Mouse (Mus musculus) thymus, adult 2 months (tissue): Measurements from ENCODE around the gene Aars. TPM values are rescaled to one million over a fixed set of nuclear protein-coding genes. Genes with fewer than 3 reads are reported as not detected.

Experiments
- DNase-seq: peaks from one replicate; pipeline ENCODE4 v3.0.0; 2021
- H3K27ac ChIP-seq: fragments of 200-500 bp; 2 replicates; pipeline ENCODE4 v1.5.1; 2012; ENCODE audit warnings: low read length, control low read depth; ENCODE audit not compliant: control insufficient read depth, insufficient read depth
- H3K27me3 ChIP-seq: fragments of 200-500 bp; 2 replicates; pipeline ENCODE4 v1.6.1; 2012; ENCODE audit warnings: mild to moderate bottlenecking, low read length, moderate library complexity, mixed read lengths; ENCODE audit not compliant: control insufficient read depth, insufficient read depth
- H3K36me3 ChIP-seq: fragments of 200-500 bp; 2 replicates; pipeline ENCODE4 v1.6.1; 2012; ENCODE audit warnings: mild to moderate bottlenecking, low read length, moderate library complexity; ENCODE audit not compliant: control insufficient read depth, insufficient read depth
- H3K4me1 ChIP-seq: fragments of 200-500 bp; replicated peaks from 2 replicates; pipeline ENCODE4 v1.6.1; 2012; ENCODE audit warnings: low read length; ENCODE audit not compliant: control insufficient read depth, insufficient read depth
- H3K4me3 ChIP-seq: fragments of 200-500 bp; 2 replicates; pipeline ENCODE4 v1.5.1; 2012; ENCODE audit warnings: mild to moderate bottlenecking, low read length, control low read depth, moderate library complexity; ENCODE audit not compliant: control insufficient read depth, insufficient read depth
- CTCF ChIP-seq: fragments of 200-500 bp; IDR thresholded peaks from 2 replicates; pipeline ENCODE4 v1.5.1; 2012; ENCODE audit warnings: mild to moderate bottlenecking, control low read depth, low read length, moderate library complexity, borderline replicate concordance; ENCODE audit not compliant: control insufficient read depth, poor library complexity, insufficient read depth; ENCODE audit errors: extremely low read depth
- POLR2A ChIP-seq: fragments of 200-500 bp; IDR thresholded peaks from 2 replicates; pipeline ENCODE4 v1.6.1; 2012; ENCODE audit warnings: mild to moderate bottlenecking, low read length, control low read depth, moderate library complexity; ENCODE audit not compliant: control insufficient read depth, poor library complexity, insufficient read depth; ENCODE audit errors: extremely low read depth
- WGBS: fragments of 180-500 bp; shearing (Covaris S2); methylation state at CpG from one replicate; pipeline ENCODE4 v1.1.7; 2018; 5-methylcytosine and 5-hydroxymethylcytosine counted together
- polyA plus RNA-seq: library from polyadenylated mRNA; depleted of rRNA; stranded (reverse); fragments of >200 nt; gene quantifications from 2 replicates; pipeline ENCODE4 v1.2.3, GENCODE M21; 2012

Gene Aars
- polyA plus RNA-seq, 1 experiment: 27.4 TPM

GRCm38 (mm10) chr8:111027391-111027937 lies 5.5 kb upstream of the Aars start:
- Histone ChIP-seq H3K27me3 (no peaks in the 10 kb centered on the region), H3K4me3 (peak overlapping the region; percentile 66), H3K27ac (0 out of 2 replicates have a peak overlapping the region, but pooled peaks have one; percentile 7), H3K36me3 (no peaks in the 10 kb centered on the region), H3K4me1 (peaks cover 6% of the 10 kb centered on the region; the same call in 1 of the 2 replicates)
- DNase-seq: peak; percentile 77
- under 1% methylated on average over 31 of the region's 31 CpGs for WGBS
- peak; percentile 60; the same call in 1 of the 2 replicates for TF ChIP-seq POLR2A
- TF ChIP-seq CTCF: peak; percentile 25; the same call in 1 of the 2 replicates

DNA sequence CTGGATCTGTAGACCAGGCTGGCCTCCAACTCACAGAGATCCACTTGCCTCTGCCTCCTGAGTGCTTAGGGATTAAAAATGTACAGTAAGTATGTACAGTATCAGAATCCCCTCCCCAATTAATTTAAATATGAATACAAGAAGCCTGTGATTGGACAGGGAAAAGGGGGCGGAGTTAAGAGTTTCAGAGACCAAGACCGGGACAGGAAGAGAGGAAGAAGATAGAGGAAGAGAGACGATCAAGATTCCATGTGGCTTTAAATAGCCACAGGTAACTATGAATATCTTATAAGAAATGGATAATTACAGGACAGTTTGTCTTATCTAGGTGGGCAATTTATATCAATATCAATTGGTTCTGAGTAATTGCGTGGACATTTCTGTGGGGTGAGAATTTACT lies 3.4 kb upstream of the Aars start:
- no peak overlapping the region for H3K27ac ChIP-seq
- H3K36me3 ChIP-seq: no peaks in the 10 kb centered on the region
- peaks cover 12% of the 10 kb centered on the region for H3K4me1 ChIP-seq
- TF ChIP-seq POLR2A: no peak
- TF ChIP-seq CTCF: no peak
- no peaks in the 10 kb centered on the region for H3K27me3 ChIP-seq
- no peak overlapping the region for H3K4me3 ChIP-seq
- 26% methylated on average over 4 of the region's 4 CpGs for WGBS
- no peak for DNase-seq

DNA sequence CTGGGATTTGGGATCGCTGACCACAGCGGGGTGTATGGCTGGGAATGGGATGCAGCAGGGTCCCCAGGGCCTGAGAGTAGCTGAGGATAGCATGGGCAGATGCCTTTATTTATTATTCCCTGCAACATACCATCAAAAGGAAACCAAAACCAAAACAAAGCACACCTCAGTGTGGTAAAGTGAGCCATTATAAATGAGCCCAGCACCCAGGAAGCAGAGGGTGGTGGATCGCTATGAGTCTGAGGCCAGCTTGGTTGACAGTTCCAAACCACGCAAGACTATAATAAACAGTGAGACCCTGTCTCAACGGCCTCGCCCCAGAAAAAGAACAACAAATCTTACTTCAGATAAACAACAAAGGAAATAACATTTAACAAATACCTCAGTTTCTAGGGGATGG lies 2.9 kb upstream of the Aars start:
- H3K27ac ChIP-seq: no peak overlapping the region
- peaks cover 12% of the 10 kb centered on the region for H3K4me1 ChIP-seq
- no peak overlapping the region for H3K4me3 ChIP-seq
- TF ChIP-seq POLR2A (no peak), CTCF (no peak)
- no peaks in the 10 kb centered on the region for H3K36me3 ChIP-seq
- 40% methylated on average over 6 of the region's 6 CpGs for WGBS
- H3K27me3 ChIP-seq: no peaks in the 10 kb centered on the region
- DNase-seq: no peak

- H3K27me3 ChIP-seq: no peaks in the 10 kb centered on the region
- no peaks in the 10 kb centered on the region for H3K36me3 ChIP-seq
- 97% methylated on average over 19 of the region's 19 CpGs for WGBS
- no peak for TF ChIP-seq CTCF
- TF ChIP-seq POLR2A: no peak
- peaks cover 12% of the 10 kb centered on the region for H3K4me1 ChIP-seq
- H3K4me3 ChIP-seq: no peak within 1 kb of the TSS
- no peak within 1 kb of the TSS for H3K27ac ChIP-seq
- no peak for DNase-seq
Measured at GRCm38 (mm10) chr8:111031572-111031971, 1.4 kb upstream of the Aars start, which contains the start of gene Ddx19b. Gene Ddx19b, minus strand, starts transcription at chr8:111031751.

GRCm38 (mm10) chr8:111033482-111034215 lies 705 bp downstream of the Aars start:
- Histone ChIP-seq H3K27me3 (no peaks in the 10 kb centered on the region), H3K27ac (no peak overlapping the region), H3K36me3 (peaks cover 4% of the 10 kb centered on the region; the same call in 1 of the 2 replicates), H3K4me1 (peaks cover 10% of the 10 kb centered on the region), H3K4me3 (peak overlapping the region; percentile 67)
- TF ChIP-seq CTCF: no peak
- WGBS: 11% methylated on average over 37 of the region's 37 CpGs
- DNase-seq: peak; percentile 96

DNA sequence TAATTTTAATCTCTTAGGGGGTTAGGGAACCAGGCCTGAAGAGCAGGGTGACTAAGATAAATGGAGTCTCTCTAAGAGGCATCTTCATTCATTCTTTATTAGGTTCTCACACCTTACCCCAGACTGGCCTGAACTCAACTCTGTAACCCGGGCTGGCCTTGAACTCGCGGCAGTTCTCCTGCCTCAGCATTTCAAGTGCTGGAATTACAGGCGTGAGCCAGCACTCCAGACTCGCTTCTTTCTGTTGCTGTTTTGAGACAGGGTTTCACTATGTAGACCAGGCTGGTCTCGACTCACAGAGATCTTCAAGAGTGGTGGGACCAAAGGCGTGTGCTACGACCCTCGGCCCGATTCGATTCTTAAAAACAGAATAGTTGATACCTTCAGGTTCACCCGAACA lies 1.3 kb downstream of the Aars start:
- peak; percentile 22 for DNase-seq
- Histone ChIP-seq H3K36me3 (peaks cover 9% of the 10 kb centered on the region), H3K27ac (no peak overlapping the region), H3K27me3 (no peaks in the 10 kb centered on the region), H3K4me1 (peaks cover 10% of the 10 kb centered on the region), H3K4me3 (peak overlapping the region; percentile 67)
- no peak for TF ChIP-seq CTCF
- no peak for TF ChIP-seq POLR2A
- 29% methylated on average over 12 of the region's 12 CpGs for WGBS

DNA sequence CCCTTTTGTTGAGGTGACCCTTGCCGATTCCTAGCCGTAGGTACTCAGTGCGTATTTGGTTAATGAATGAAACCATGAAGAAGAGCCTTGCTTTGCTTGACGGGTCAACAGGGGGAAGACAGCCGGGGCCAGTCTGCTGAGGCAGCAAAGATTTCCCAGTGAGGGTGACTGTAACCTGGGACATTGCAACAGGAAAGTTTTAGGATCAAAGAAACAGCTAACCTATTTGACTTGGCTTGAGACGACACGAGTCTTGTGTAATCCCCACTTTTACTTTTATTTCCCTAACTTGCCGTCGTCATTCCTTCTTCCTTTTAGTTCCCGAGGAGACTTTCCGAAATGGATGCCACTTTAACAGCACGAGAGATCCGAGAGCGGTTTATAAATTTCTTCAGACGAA lies 3.6 kb downstream of the Aars start:
- peaks cover 26% of the 10 kb centered on the region for H3K36me3 ChIP-seq
- H3K27me3 ChIP-seq: no peaks in the 10 kb centered on the region
- H3K4me3 ChIP-seq: no peak overlapping the region
- peaks cover 6% of the 10 kb centered on the region for H3K4me1 ChIP-seq
- WGBS: 96% methylated on average over 15 of the region's 15 CpGs
- no peak overlapping the region for H3K27ac ChIP-seq
- no peak for DNase-seq
- no peak for TF ChIP-seq CTCF
- TF ChIP-seq POLR2A: no peak
